Mouse (Mus musculus) ES-Bruce4 (cell line): ENCODE measurements at regions not wholly inside any gene's neighbourhood (a gene's known extent, or its start where the extent isn't known, plus 50 kb on each side); places are given as distances from the start of the nearest gene placed in this dataset.

Source experiments
- H3K27ac ChIP-seq: 2 replicates; pipeline ENCODE4 v1.5.1; 2012; ENCODE audit warnings: low read length, inconsistent platforms; ENCODE audit not compliant: insufficient read depth
- H3K27me3 ChIP-seq: 2 replicates; pipeline ENCODE4 v1.6.1; 2012; ENCODE audit warnings: mild to moderate bottlenecking, low read length, inconsistent platforms; ENCODE audit not compliant: control insufficient read depth, poor library complexity, insufficient read depth, severe bottlenecking
- H3K36me3 ChIP-seq: 2 replicates; pipeline ENCODE4 v1.6.1; 2012; ENCODE audit warnings: inconsistent platforms, mild to moderate bottlenecking, low read length, moderate library complexity; ENCODE audit not compliant: control insufficient read depth, poor library complexity, insufficient read depth, severe bottlenecking
- H3K4me1 ChIP-seq: one replicate; pipeline ENCODE4 v1.8.1; 2011; ENCODE audit warnings: low read length; ENCODE audit not compliant: control insufficient read depth, insufficient read depth
- H3K4me3 ChIP-seq: 2 replicates; pipeline ENCODE4 v1.5.1; 2011; ENCODE audit warnings: low read depth, mild to moderate bottlenecking, low read length
- H3K9ac ChIP-seq: 2 replicates; pipeline ENCODE4 v1.6.1; 2012; ENCODE audit warnings: low read depth, mild to moderate bottlenecking, inconsistent platforms; ENCODE audit not compliant: poor library complexity, severe bottlenecking
- H3K9me3 ChIP-seq: replicated peaks from 2 replicates; pipeline ENCODE4 v1.6.1; 2012; ENCODE audit warnings: mild to moderate bottlenecking, low read length, inconsistent platforms; ENCODE audit not compliant: control insufficient read depth, poor library complexity, insufficient read depth, severe bottlenecking
- CTCF ChIP-seq: IDR thresholded peaks from one replicate; pipeline ENCODE4 v1.8.1; 2011; ENCODE audit warnings: low read depth, low read length
- EP300 ChIP-seq: IDR thresholded peaks from 2 replicates; pipeline ENCODE4 v1.6.1; 2011; ENCODE audit warnings: low read depth, low read length; ENCODE audit not compliant: insufficient read depth
- POLR2A ChIP-seq: IDR thresholded peaks from one replicate; pipeline ENCODE4 v1.8.1; 2011; ENCODE audit warnings: low read length; ENCODE audit not compliant: insufficient read depth

GRCm38 (mm10) chr7:83258363-83258916, 326.3 kb upstream of the Tmc3 start:
- H3K27me3 ChIP-seq: no peaks in the 10 kb centered on the region
- no peak overlapping the region for H3K9ac ChIP-seq
- no peak for TF ChIP-seq POLR2A
- TF ChIP-seq EP300: no peak
- TF ChIP-seq CTCF: no peak
- no peaks in the 10 kb centered on the region for H3K36me3 ChIP-seq
- H3K4me1 ChIP-seq: no peaks in the 10 kb centered on the region
- H3K9me3 ChIP-seq: no peaks in the 10 kb centered on the region
- H3K27ac ChIP-seq: no peak overlapping the region
- H3K4me3 ChIP-seq: no peak overlapping the region

GRCm38 (mm10) chr7:83261489-83261888, 323.2 kb upstream of the Tmc3 start:
- no peaks in the 10 kb centered on the region for H3K9me3 ChIP-seq
- no peak overlapping the region for H3K4me3 ChIP-seq
- no peaks in the 10 kb centered on the region for H3K27me3 ChIP-seq
- H3K36me3 ChIP-seq: no peaks in the 10 kb centered on the region
- no peaks in the 10 kb centered on the region for H3K4me1 ChIP-seq
- TF ChIP-seq CTCF (no peak), POLR2A (no peak)
- H3K27ac ChIP-seq: no peak overlapping the region
- no peak overlapping the region for H3K9ac ChIP-seq

- H3K27ac ChIP-seq: no peak overlapping the region
- no peaks in the 10 kb centered on the region for H3K9me3 ChIP-seq
- no peaks in the 10 kb centered on the region for H3K36me3 ChIP-seq
- no peaks in the 10 kb centered on the region for H3K4me1 ChIP-seq
- no peak overlapping the region for H3K9ac ChIP-seq
- no peak overlapping the region for H3K4me3 ChIP-seq
- no peak for TF ChIP-seq CTCF
- TF ChIP-seq POLR2A: no peak
- no peaks in the 10 kb centered on the region; the same call in 1 of the 2 replicates for H3K27me3 ChIP-seq
Measured at GRCm38 (mm10) chr7:83289915-83290773, 294.6 kb upstream of the Tmc3 start.

GRCm38 (mm10) chr7:83307112-83307511, 277.6 kb upstream of the Tmc3 start:
- no peaks in the 10 kb centered on the region for H3K4me1 ChIP-seq
- TF ChIP-seq EP300: no peak
- TF ChIP-seq CTCF: no peak
- TF ChIP-seq POLR2A: no peak
- H3K27ac ChIP-seq: no peak overlapping the region
- no peaks in the 10 kb centered on the region; the same call in 1 of the 2 replicates for H3K9me3 ChIP-seq
- H3K9ac ChIP-seq: no peak overlapping the region
- no peaks in the 10 kb centered on the region for H3K36me3 ChIP-seq
- no peaks in the 10 kb centered on the region for H3K27me3 ChIP-seq
- H3K4me3 ChIP-seq: no peak overlapping the region

- no peaks in the 10 kb centered on the region for H3K36me3 ChIP-seq
- H3K27me3 ChIP-seq: no peaks in the 10 kb centered on the region
- TF ChIP-seq CTCF (no peak), EP300 (no peak), POLR2A (no peak)
- H3K9ac ChIP-seq: no peak overlapping the region
- no peak overlapping the region for H3K27ac ChIP-seq
- H3K9me3 ChIP-seq: no peaks in the 10 kb centered on the region; the same call in 1 of the 2 replicates
- no peak overlapping the region for H3K4me3 ChIP-seq
- no peaks in the 10 kb centered on the region for H3K4me1 ChIP-seq
Measured at GRCm38 (mm10) chr7:83312172-83312571, 272.6 kb upstream of the Tmc3 start.

- Histone ChIP-seq H3K9me3 (peaks cover 6% of the 10 kb centered on the region; the same call in 1 of the 2 replicates), H3K36me3 (no peaks in the 10 kb centered on the region), H3K9ac (no peak overlapping the region), H3K4me3 (no peak overlapping the region), H3K27me3 (no peaks in the 10 kb centered on the region), H3K27ac (no peak overlapping the region), H3K4me1 (no peaks in the 10 kb centered on the region)
- TF ChIP-seq POLR2A: no peak
- TF ChIP-seq CTCF: no peak
- TF ChIP-seq EP300: no peak
Measured at GRCm38 (mm10) chr7:83329809-83330412, 254.8 kb upstream of the Tmc3 start.
